Mouse (Mus musculus): ENCODE measurements at regions not wholly inside any gene's neighbourhood (a gene's known extent, or its start where the extent isn't known, plus 50 kb on each side); places are given as distances from the start of the nearest gene placed in this dataset.

- no peak for TF ChIP-seq CTCF (IDR thresholded peaks at IDR 0.05; ENCODE audit: borderline replicate concordance, extremely low read depth, insufficient read depth, insufficient read length)
- TF ChIP-seq POLR2A (IDR thresholded peaks at IDR 0.05; ENCODE audit: borderline replicate concordance, extremely low read depth, insufficient read depth, insufficient read length, poor library complexity, severe bottlenecking), result no peak
Observed at GRCm38 (mm10) chr8:49108665-49109064, 264.9 kb upstream of the Tenm3 start.

GRCm38 (mm10) chr8:49106531-49106930, 262.8 kb upstream of the Tenm3 start:
- no peak for DNase-seq (ENCODE audit: low read depth)
- no peak for TF ChIP-seq CTCF (IDR thresholded peaks at IDR 0.05; ENCODE audit: borderline replicate concordance, extremely low read depth, insufficient read depth, insufficient read length)
- TF ChIP-seq POLR2A (IDR thresholded peaks at IDR 0.05; ENCODE audit: borderline replicate concordance, extremely low read depth, insufficient read depth, insufficient read length, poor library complexity, severe bottlenecking), result no peak

More at GRCm38 (mm10) chr8:49108665-49109064, 264.9 kb upstream of the Tenm3 start:
- no peak for DNase-seq (ENCODE audit: low read depth)

- TF ChIP-seq POLR2A (IDR thresholded peaks at IDR 0.05; ENCODE audit: borderline replicate concordance, extremely low read depth, insufficient read depth, insufficient read length, poor library complexity, severe bottlenecking) (no peak), CTCF (IDR thresholded peaks at IDR 0.05; ENCODE audit: borderline replicate concordance, extremely low read depth, insufficient read depth, insufficient read length) (no peak)
- DNase-seq (ENCODE audit: low read depth), result no peak
Observed at GRCm38 (mm10) chr8:49101156-49101555, 257.4 kb upstream of the Tenm3 start.

GRCm38 (mm10) chr8:49084191-49084875, 240.6 kb upstream of the Tenm3 start:
- DNase-seq (ENCODE audit: low read depth), result no peak
- TF ChIP-seq POLR2A (IDR thresholded peaks at IDR 0.05; ENCODE audit: borderline replicate concordance, extremely low read depth, insufficient read depth, insufficient read length, poor library complexity, severe bottlenecking) (no peak), CTCF (IDR thresholded peaks at IDR 0.05; ENCODE audit: borderline replicate concordance, extremely low read depth, insufficient read depth, insufficient read length) (no peak)

- peak; percentile 38 for DNase-seq (ENCODE audit: low read depth)
Observed at GRCm38 (mm10) chr8:49069451-49069850, 225.7 kb upstream of the Tenm3 start.

GRCm38 (mm10) chr8:49063256-49063655, 219.5 kb upstream of the Tenm3 start:
- no peak for DNase-seq (ENCODE audit: low read depth)
- TF ChIP-seq CTCF (IDR thresholded peaks at IDR 0.05; ENCODE audit: borderline replicate concordance, extremely low read depth, insufficient read depth, insufficient read length) (no peak), POLR2A (IDR thresholded peaks at IDR 0.05; ENCODE audit: borderline replicate concordance, extremely low read depth, insufficient read depth, insufficient read length, poor library complexity, severe bottlenecking) (no peak)

More at GRCm38 (mm10) chr8:49069451-49069850, 225.7 kb upstream of the Tenm3 start:
- TF ChIP-seq POLR2A (IDR thresholded peaks at IDR 0.05; ENCODE audit: borderline replicate concordance, extremely low read depth, insufficient read depth, insufficient read length, poor library complexity, severe bottlenecking), result no peak
- TF ChIP-seq CTCF (IDR thresholded peaks at IDR 0.05; ENCODE audit: borderline replicate concordance, extremely low read depth, insufficient read depth, insufficient read length), result no peak

- no peak for DNase-seq (ENCODE audit: low read depth)
- TF ChIP-seq POLR2A (IDR thresholded peaks at IDR 0.05; ENCODE audit: borderline replicate concordance, extremely low read depth, insufficient read depth, insufficient read length, poor library complexity, severe bottlenecking), result no peak
- TF ChIP-seq CTCF (IDR thresholded peaks at IDR 0.05; ENCODE audit: borderline replicate concordance, extremely low read depth, insufficient read depth, insufficient read length), result no peak
Observed at GRCm38 (mm10) chr8:49043236-49043635, 199.5 kb upstream of the Tenm3 start.

- DNase-seq (ENCODE audit: low read depth), result no peak
- TF ChIP-seq POLR2A (IDR thresholded peaks at IDR 0.05; ENCODE audit: borderline replicate concordance, extremely low read depth, insufficient read depth, insufficient read length, poor library complexity, severe bottlenecking) (no peak), CTCF (IDR thresholded peaks at IDR 0.05; ENCODE audit: borderline replicate concordance, extremely low read depth, insufficient read depth, insufficient read length) (no peak)
Observed at GRCm38 (mm10) chr8:49035970-49036700, 192.4 kb upstream of the Tenm3 start.

GRCm38 (mm10) chr8:49035519-49035918, 191.8 kb upstream of the Tenm3 start:
- DNase-seq (ENCODE audit: low read depth), result peak; percentile 83

GRCm38 (mm10) chr8:49030255-49030654, 186.5 kb upstream of the Tenm3 start:
- peak; percentile 20 for DNase-seq (ENCODE audit: low read depth)
- TF ChIP-seq CTCF (IDR thresholded peaks at IDR 0.05; ENCODE audit: borderline replicate concordance, extremely low read depth, insufficient read depth, insufficient read length) (no peak), POLR2A (IDR thresholded peaks at IDR 0.05; ENCODE audit: borderline replicate concordance, extremely low read depth, insufficient read depth, insufficient read length, poor library complexity, severe bottlenecking) (no peak)

More at GRCm38 (mm10) chr8:49035519-49035918, 191.8 kb upstream of the Tenm3 start:
- TF ChIP-seq POLR2A (IDR thresholded peaks at IDR 0.05; ENCODE audit: borderline replicate concordance, extremely low read depth, insufficient read depth, insufficient read length, poor library complexity, severe bottlenecking) (no peak), CTCF (IDR thresholded peaks at IDR 0.05; ENCODE audit: borderline replicate concordance, extremely low read depth, insufficient read depth, insufficient read length) (peak; percentile 67)

- DNase-seq (ENCODE audit: low read depth), result no peak
- TF ChIP-seq POLR2A (IDR thresholded peaks at IDR 0.05; ENCODE audit: borderline replicate concordance, extremely low read depth, insufficient read depth, insufficient read length, poor library complexity, severe bottlenecking) (no peak), CTCF (IDR thresholded peaks at IDR 0.05; ENCODE audit: borderline replicate concordance, extremely low read depth, insufficient read depth, insufficient read length) (no peak)
Observed at GRCm38 (mm10) chr8:49017741-49018140, 174.0 kb upstream of the Tenm3 start.
